Mouse (Mus musculus) CD4-positive, CD25-positive, alpha-beta regulatory T cell (primary cell): ENCODE results near the gene Svs5. TPM values are rescaled to one million over a fixed set of nuclear protein-coding genes. Genes with fewer than 3 reads are reported as not detected.

Experiments
- polyA plus RNA-seq: library from polyadenylated mRNA; unstranded; fragments of 100-300 nt; shearing (Covaris generic); gene quantifications from one replicate; pipeline ENCODE4 v1.2.1, GENCODE M21; 2017

The Svs5 gene
- not detected for polyA plus RNA-seq

GRCm38 (mm10) chr2:164332440-164332839, at the start of gene Svs5:
Svs5 (plus strand) TSS chr2:164332740.

GRCm38 (mm10) chr2:164288968-164289367, 43.6 kb upstream of the Svs5 start, which contains the start of gene Svs3a:
Svs3a (plus strand) TSS chr2:164289268.

GRCm38 (mm10) chr2:164316451-164316850, 16.1 kb upstream of the Svs5 start, which contains the start of gene Svs6:
Svs6 (plus strand) TSS chr2:164316751.

Other genes starting within 250 kb of the Svs5 start
- gene Kcns1, start 161.6 kb upstream of the Svs5 start, polyA plus RNA-seq: 0.06 TPM
- gene Wfdc5, start 150.0 kb upstream of the Svs5 start, polyA plus RNA-seq: not detected
- not detected for gene Wfdc12, start 142.1 kb upstream of the Svs5 start, polyA plus RNA-seq
- gene Wfdc15a, start 132.6 kb upstream of the Svs5 start, polyA plus RNA-seq: not detected
- not detected for gene Wfdc15b, start 111.1 kb upstream of the Svs5 start, polyA plus RNA-seq
- gene Svs2, start 94.3 kb upstream of the Svs5 start, polyA plus RNA-seq: not detected
- not detected for gene Svs3b, start 76.1 kb upstream of the Svs5 start, polyA plus RNA-seq
- not detected for gene Svs4, start 54.3 kb upstream of the Svs5 start, polyA plus RNA-seq
- gene Svs3a, start 43.5 kb upstream of the Svs5 start, polyA plus RNA-seq: not detected
- gene Svs6, start 16.0 kb upstream of the Svs5 start, polyA plus RNA-seq: not detected
- gene Slpi, start 56.4 kb downstream of the Svs5 start, polyA plus RNA-seq: 4.8 TPM
- gene Rbpjl, start 70.4 kb downstream of the Svs5 start, polyA plus RNA-seq: not detected
- not detected for gene Matn4, start 72.4 kb downstream of the Svs5 start, polyA plus RNA-seq
- gene Sdc4, start 111.1 kb downstream of the Svs5 start, polyA plus RNA-seq: 17.7 TPM
- 97.5 TPM for gene Sys1, start 124.2 kb downstream of the Svs5 start, polyA plus RNA-seq
- 14.2 TPM for gene Gm20458, start 128.2 kb downstream of the Svs5 start, polyA plus RNA-seq
- gene Trp53tg5, start 141.0 kb downstream of the Svs5 start, polyA plus RNA-seq: 0.25 TPM
- gene Dbndd2, start 153.4 kb downstream of the Svs5 start, polyA plus RNA-seq: 2.7 TPM
- 34.1 TPM for gene Pigt, start 164.8 kb downstream of the Svs5 start, polyA plus RNA-seq
- gene Wfdc2, start 229.7 kb downstream of the Svs5 start, polyA plus RNA-seq: 6.7 TPM
- not detected for gene Spint3, start 240.7 kb downstream of the Svs5 start, polyA plus RNA-seq